Mouse (Mus musculus) intestine, embryonic 16.5 days (tissue): ENCODE measurements around the gene Tnfrsf14. TPM values are rescaled to one million over a fixed set of nuclear protein-coding genes. Genes with fewer than 3 reads are reported as not detected.

Experiments used
- ATAC-seq: fragments of 200-750 bp; cut with Nextera tagmentation; 2 replicates; pipeline ENCODE4 v1.8.0; 2017; ENCODE audit warnings: moderate TSS enrichment, moderate library complexity
- H3K27ac ChIP-seq: fragments of 300-500 bp; sonication (generic); 2 replicates; pipeline ENCODE4 v1.5.1; 2014; ENCODE audit warnings: mild to moderate bottlenecking, low read length
- H3K27me3 ChIP-seq: fragments of 300-500 bp; sonication (generic); replicated peaks from 2 replicates; pipeline ENCODE4 v1.6.1; 2014; ENCODE audit warnings: low read length, control low read depth, mixed read lengths; ENCODE audit not compliant: control insufficient read depth, insufficient read depth
- H3K36me3 ChIP-seq: fragments of 300-500 bp; sonication (generic); 2 replicates; pipeline ENCODE4 v1.6.1; 2014; ENCODE audit warnings: low read length, control low read depth; ENCODE audit not compliant: control insufficient read depth, insufficient read depth
- H3K4me1 ChIP-seq: fragments of 300-500 bp; sonication (generic); 2 replicates; pipeline ENCODE4 v1.6.1; 2014; ENCODE audit warnings: low read length, control low read depth, mixed read lengths; ENCODE audit not compliant: control insufficient read depth, insufficient read depth
- H3K4me2 ChIP-seq: fragments of 300-500 bp; sonication (generic); 2 replicates; pipeline ENCODE4 v1.6.1; 2014; ENCODE audit warnings: low read depth, low read length, control low read depth
- H3K4me3 ChIP-seq: fragments of 300-500 bp; sonication (generic); 2 replicates; pipeline ENCODE4 v1.5.1; 2014; ENCODE audit warnings: mild to moderate bottlenecking, low read length
- H3K9ac ChIP-seq: fragments of 300-500 bp; sonication (generic); 2 replicates; pipeline ENCODE4 v1.6.1; 2014; ENCODE audit warnings: low read depth, low read length
- H3K9me3 ChIP-seq: fragments of 300-500 bp; sonication (generic); 2 replicates; pipeline ENCODE4 v1.6.1; 2016; ENCODE audit warnings: low read length, control low read depth; ENCODE audit not compliant: control insufficient read depth
- WGBS: fragments of 180-500 bp; shearing (Covaris S2); extraction: QIAGEN DNeasy Blood & Tissue Kit; methylation state at CpG from one replicate; pipeline ENCODE4 v1.1.7; 2014; 5-methylcytosine and 5-hydroxymethylcytosine counted together
- polyA plus RNA-seq: library from polyadenylated mRNA; unstranded; fragments of >200 nt; fragmentation: Nextera tagmentation; extraction: Ambion mirVana; gene quantifications from 2 replicates; pipeline ENCODE4 v1.2.1, GENCODE M21; 2015

Tnfrsf14 gene
- polyA plus RNA-seq, 1 experiment from 2014 or later: 3.5 TPM

GRCm38 (mm10) chr4:154961911-154962310 lies 33.5 kb upstream of the Tnfrsf14 start:
- ATAC-seq: no peak
- Histone ChIP-seq H3K9me3 (no peaks in the 10 kb centered on the region), H3K4me2 (peak overlapping the region; percentile 86), H3K27me3 (peaks cover 62% of the 10 kb centered on the region), H3K27ac (no peak overlapping the region), H3K36me3 (no peaks in the 10 kb centered on the region), H3K4me1 (peaks cover 51% of the 10 kb centered on the region), H3K4me3 (peak overlapping the region; percentile 50), H3K9ac (0 out of 2 replicates have a peak overlapping the region, but pooled peaks have one; percentile 50)
- WGBS: 21% methylated on average over 13 of the region's 13 CpGs

GRCm38 (mm10) chr4:154961226-154961738 lies 32.9 kb upstream of the Tnfrsf14 start:
- Histone ChIP-seq H3K4me3 (peak overlapping the region; percentile 50), H3K27ac (no peak overlapping the region), H3K9ac (peak overlapping the region; percentile 50), H3K9me3 (no peaks in the 10 kb centered on the region), H3K4me1 (peaks cover 48% of the 10 kb centered on the region), H3K27me3 (peaks cover 65% of the 10 kb centered on the region), H3K4me2 (peak overlapping the region; percentile 86), H3K36me3 (no peaks in the 10 kb centered on the region)
- ATAC-seq: no peak
- WGBS: under 1% methylated on average over 47 of the region's 47 CpGs

- no peaks in the 10 kb centered on the region for H3K36me3 ChIP-seq
- H3K27ac ChIP-seq: no peak within 1 kb of the TSS
- no peak for ATAC-seq
- peak within 1 kb of the TSS; percentile 50 for H3K9ac ChIP-seq
- under 1% methylated on average over 65 of the region's 65 CpGs for WGBS
- peaks cover 65% of the 10 kb centered on the region for H3K27me3 ChIP-seq
- peak within 1 kb of the TSS; percentile 86 for H3K4me2 ChIP-seq
- peaks cover 43% of the 10 kb centered on the region for H3K4me1 ChIP-seq
- H3K4me3 ChIP-seq: peak within 1 kb of the TSS; percentile 50
- H3K9me3 ChIP-seq: no peaks in the 10 kb centered on the region
These were observed 32.4 kb upstream of the Tnfrsf14 start, which contains the start of gene Hes5 for GRCm38 (mm10) chr4:154960690-154961225. Hes5 (plus strand) TSS chr4:154960923.

- Histone ChIP-seq H3K9me3 (no peaks in the 10 kb centered on the region), H3K36me3 (no peaks in the 10 kb centered on the region), H3K27ac (no peak overlapping the region), H3K4me3 (peak overlapping the region; percentile 50), H3K27me3 (peaks cover 69% of the 10 kb centered on the region), H3K9ac (peak overlapping the region; percentile 50), H3K4me2 (peak overlapping the region; percentile 86), H3K4me1 (peaks cover 38% of the 10 kb centered on the region)
- 27% methylated on average over 20 of the region's 20 CpGs for WGBS
- ATAC-seq: no peak
These were observed 31.8 kb upstream of the Tnfrsf14 start for GRCm38 (mm10) chr4:154960021-154960689.

GRCm38 (mm10) chr4:154958621-154959020 lies 30.3 kb upstream of the Tnfrsf14 start:
- no peak for ATAC-seq
- Histone ChIP-seq H3K4me3 (no peak overlapping the region), H3K27ac (no peak overlapping the region), H3K9ac (no peak overlapping the region), H3K9me3 (no peaks in the 10 kb centered on the region), H3K4me2 (peak overlapping the region; percentile 22; the same call in 1 of the 2 replicates), H3K27me3 (peaks cover 74% of the 10 kb centered on the region), H3K36me3 (no peaks in the 10 kb centered on the region), H3K4me1 (peaks cover 35% of the 10 kb centered on the region)
- 20% methylated on average over 8 of the region's 8 CpGs for WGBS

- H3K9me3 ChIP-seq: no peaks in the 10 kb centered on the region
- peaks cover 33% of the 10 kb centered on the region for H3K4me1 ChIP-seq
- no peak overlapping the region for H3K27ac ChIP-seq
- H3K4me3 ChIP-seq: no peak overlapping the region
- peaks cover 75% of the 10 kb centered on the region for H3K27me3 ChIP-seq
- H3K9ac ChIP-seq: no peak overlapping the region
- WGBS: 4% methylated on average over 15 of the region's 15 CpGs
- no peaks in the 10 kb centered on the region for H3K36me3 ChIP-seq
- H3K4me2 ChIP-seq: peak overlapping the region; percentile 22
- ATAC-seq: no peak
These were observed 29.8 kb upstream of the Tnfrsf14 start for GRCm38 (mm10) chr4:154958171-154958570.

GRCm38 (mm10) chr4:154957289-154957993 lies 29.1 kb upstream of the Tnfrsf14 start:
- H3K4me3 ChIP-seq: no peak overlapping the region
- H3K4me2 ChIP-seq: no peak overlapping the region
- H3K27ac ChIP-seq: no peak overlapping the region
- 50% methylated on average over 13 of the region's 13 CpGs for WGBS
- H3K9me3 ChIP-seq: no peaks in the 10 kb centered on the region
- H3K4me1 ChIP-seq: peaks cover 33% of the 10 kb centered on the region
- H3K36me3 ChIP-seq: no peaks in the 10 kb centered on the region
- H3K9ac ChIP-seq: no peak overlapping the region
- no peak for ATAC-seq
- H3K27me3 ChIP-seq: peaks cover 76% of the 10 kb centered on the region

- Histone ChIP-seq H3K4me3 (no peak overlapping the region), H3K4me2 (no peak overlapping the region), H3K9ac (no peak overlapping the region), H3K36me3 (no peaks in the 10 kb centered on the region), H3K4me1 (peaks cover 29% of the 10 kb centered on the region), H3K27ac (no peak overlapping the region), H3K27me3 (peaks cover 77% of the 10 kb centered on the region), H3K9me3 (no peaks in the 10 kb centered on the region)
- ATAC-seq: no peak
- WGBS: 48% methylated on average over 9 of the region's 9 CpGs
These were observed 28.2 kb upstream of the Tnfrsf14 start for GRCm38 (mm10) chr4:154956604-154957003.

GRCm38 (mm10) chr4:154952461-154953241 lies 24.3 kb upstream of the Tnfrsf14 start:
- Histone ChIP-seq H3K36me3 (no peaks in the 10 kb centered on the region), H3K9me3 (no peaks in the 10 kb centered on the region), H3K27ac (no peak overlapping the region), H3K4me1 (peaks cover 10% of the 10 kb centered on the region), H3K4me3 (no peak overlapping the region), H3K27me3 (peaks cover 53% of the 10 kb centered on the region), H3K4me2 (no peak overlapping the region), H3K9ac (no peak overlapping the region)
- ATAC-seq: no peak
- 2% methylated on average over 26 of the region's 26 CpGs for WGBS
